Mouse (Mus musculus): Measurements from ENCODE around the gene Cct5. TPM values are rescaled to one million over a fixed set of nuclear protein-coding genes. Genes with fewer than 3 reads are reported as not detected.

Cct5 gene
- polyA plus RNA-seq (2015; fragmentation: Nextera tagmentation; extraction: Ambion mirVana) = 362 and 387 TPM in 2 replicates

- H3K9ac ChIP-seq = peak within 1 kb of the TSS; percentile 97
- peak within 1 kb of the TSS; percentile 89 for H3K27ac ChIP-seq (replicated peaks)
- H3K36me3 ChIP-seq = peaks cover 13% of the 10 kb centered on the region
- H3K4me2 ChIP-seq = peak within 1 kb of the TSS; percentile 98
- H3K4me1 ChIP-seq = peaks cover 42% of the 10 kb centered on the region
- ATAC-seq (ENCODE audit: extremely low read depth, insufficient number of reproducible peaks, low FRiP score, low TSS enrichment) = peak; percentile 82
- H3K4me3 ChIP-seq = peak within 1 kb of the TSS; percentile 97
- no peaks in the 10 kb centered on the region for H3K9me3 ChIP-seq
- no peaks in the 10 kb centered on the region for H3K27me3 ChIP-seq (replicated peaks)
- under 1% methylated on average over 63 of the region's 63 CpGs for whole genome bisulfite sequencing
Observed at GRCm38 (mm10) chr15:31601646-31602374, at the start of gene Cct5, which contains the start of gene Fam173b. Gene Cct5, minus strand, starts transcription at chr15:31601804. Gene Fam173b, plus strand, starts transcription at chr15:31601852.

DNA sequence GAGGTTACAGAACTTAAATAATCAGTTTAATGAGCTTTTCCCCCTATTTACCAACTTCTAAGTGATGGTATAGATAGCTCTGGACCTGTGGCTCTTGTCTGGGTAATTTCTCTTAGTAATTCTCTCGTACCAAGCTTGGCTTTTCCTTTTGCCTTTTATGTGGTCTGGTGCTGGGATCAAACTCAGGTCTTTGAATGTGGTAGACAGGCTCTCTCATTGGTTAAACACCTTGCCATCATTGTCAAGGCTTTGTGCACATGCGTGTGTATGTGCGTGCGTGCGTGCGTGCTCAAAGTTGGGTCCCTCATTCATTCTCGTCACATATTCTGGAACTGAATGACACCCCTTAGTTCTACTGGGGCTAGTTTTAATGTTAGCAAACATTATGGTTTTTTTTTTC, 49.2 kb upstream of the Cct5 start:
- ATAC-seq (ENCODE audit: extremely low read depth, insufficient number of reproducible peaks, low FRiP score, low TSS enrichment) = no peak
- no peaks in the 10 kb centered on the region for H3K36me3 ChIP-seq
- WGBS = 88% methylated on average over 7 of the region's 7 CpGs
- no peak overlapping the region for H3K4me3 ChIP-seq
- H3K9ac ChIP-seq = no peak overlapping the region
- H3K4me2 ChIP-seq = no peak overlapping the region
- no peaks in the 10 kb centered on the region for H3K9me3 ChIP-seq
- H3K27ac ChIP-seq (replicated peaks) = no peak overlapping the region
- H3K4me1 ChIP-seq = no peaks in the 10 kb centered on the region
- H3K27me3 ChIP-seq (replicated peaks) = no peaks in the 10 kb centered on the region

DNA sequence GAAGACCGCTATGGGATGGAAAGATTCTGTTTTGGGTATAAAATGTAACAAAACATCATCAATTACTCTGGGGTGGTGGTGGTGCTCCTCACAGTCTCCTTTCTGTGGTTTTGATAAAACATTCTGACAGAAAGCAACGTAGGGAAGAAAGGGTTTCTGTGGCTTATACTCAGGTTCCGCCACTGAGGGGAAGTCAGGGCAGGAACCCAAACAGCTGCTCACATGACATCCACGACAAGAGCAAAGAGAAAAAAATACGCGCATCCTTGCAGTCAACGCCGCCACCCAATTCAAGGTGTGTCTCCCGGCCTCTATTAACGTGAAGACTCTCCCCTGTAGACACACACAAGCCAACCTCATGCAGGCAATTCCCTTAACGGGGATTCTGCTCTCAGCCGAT, 48.1 kb upstream of the Cct5 start:
- WGBS = 86% methylated on average over 12 of the region's 12 CpGs

GRCm38 (mm10) chr15:31647851-31648569, 46.4 kb upstream of the Cct5 start:
- Histone ChIP-seq H3K4me1 (0 out of 2 replicates have a peak, but pooled peaks cover 4% of the 10 kb centered on the region), H3K27ac (replicated peaks) (no peak overlapping the region), H3K9me3 (no peaks in the 10 kb centered on the region), H3K9ac (no peak overlapping the region), H3K4me3 (no peak overlapping the region), H3K36me3 (no peaks in the 10 kb centered on the region), H3K4me2 (no peak overlapping the region), H3K27me3 (replicated peaks) (no peaks in the 10 kb centered on the region)
- ATAC-seq (ENCODE audit: extremely low read depth, insufficient number of reproducible peaks, low FRiP score, low TSS enrichment) = no peak
- WGBS = 67% methylated on average over 8 of the region's 8 CpGs

More for the DNA sequence above, 48.1 kb upstream of the Cct5 start:
- Histone ChIP-seq H3K36me3 (no peaks in the 10 kb centered on the region), H3K27me3 (replicated peaks) (no peaks in the 10 kb centered on the region), H3K4me2 (no peak overlapping the region), H3K4me1 (0 out of 2 replicates have a peak, but pooled peaks cover 1% of the 10 kb centered on the region), H3K9me3 (no peaks in the 10 kb centered on the region), H3K9ac (no peak overlapping the region), H3K27ac (replicated peaks) (no peak overlapping the region), H3K4me3 (no peak overlapping the region)
- ATAC-seq (ENCODE audit: extremely low read depth, insufficient number of reproducible peaks, low FRiP score, low TSS enrichment) = no peak

GRCm38 (mm10) chr15:31647225-31647624, 45.6 kb upstream of the Cct5 start:
- WGBS = 71% methylated on average over 6 of the region's 6 CpGs
- H3K4me3 ChIP-seq = no peak overlapping the region
- H3K27ac ChIP-seq (replicated peaks) = no peak overlapping the region
- no peak overlapping the region for H3K4me2 ChIP-seq
- no peaks in the 10 kb centered on the region for H3K36me3 ChIP-seq
- no peaks in the 10 kb centered on the region for H3K9me3 ChIP-seq
- ATAC-seq (ENCODE audit: extremely low read depth, insufficient number of reproducible peaks, low FRiP score, low TSS enrichment) = no peak
- H3K4me1 ChIP-seq = 0 out of 2 replicates have a peak, but pooled peaks cover 4% of the 10 kb centered on the region
- H3K27me3 ChIP-seq (replicated peaks) = no peaks in the 10 kb centered on the region
- no peak overlapping the region for H3K9ac ChIP-seq

DNA sequence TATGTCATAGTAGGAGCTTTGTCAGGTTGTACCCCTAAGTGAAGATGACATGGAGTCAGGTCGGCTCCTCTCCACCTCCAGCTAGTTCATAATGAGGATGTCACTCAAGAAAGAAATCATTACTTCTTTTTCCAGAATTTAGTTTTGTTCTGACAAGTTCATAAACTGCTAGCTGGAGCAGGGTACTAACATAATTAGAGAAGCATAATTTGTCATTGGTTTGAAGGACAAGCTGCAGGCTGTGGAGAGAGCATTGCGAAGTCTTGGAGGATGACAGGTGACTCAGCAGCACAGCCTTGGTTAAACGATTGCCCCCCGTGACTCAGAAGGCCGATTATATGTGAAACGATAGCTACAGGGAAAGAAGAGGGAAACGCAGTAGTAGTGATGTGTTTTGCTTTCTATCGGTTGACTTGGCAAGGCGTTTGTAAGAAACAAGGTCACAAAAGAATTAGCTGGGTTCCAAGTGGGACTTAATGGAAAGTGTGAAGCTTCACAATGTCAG, 34.5 kb upstream of the Cct5 start:
- H3K4me2 ChIP-seq = no peak overlapping the region
- 75% methylated on average over 9 of the region's 9 CpGs for WGBS
- H3K27ac ChIP-seq (replicated peaks) = no peak overlapping the region
- no peaks in the 10 kb centered on the region for H3K36me3 ChIP-seq
- H3K9me3 ChIP-seq = peaks cover 5% of the 10 kb centered on the region; the same call in 1 of the 2 replicates
- H3K9ac ChIP-seq = no peak overlapping the region
- peaks cover 4% of the 10 kb centered on the region; the same call in 1 of the 2 replicates for H3K4me1 ChIP-seq
- no peaks in the 10 kb centered on the region for H3K27me3 ChIP-seq (replicated peaks)
- H3K4me3 ChIP-seq = no peak overlapping the region
- no peak for ATAC-seq (ENCODE audit: extremely low read depth, insufficient number of reproducible peaks, low FRiP score, low TSS enrichment)

DNA sequence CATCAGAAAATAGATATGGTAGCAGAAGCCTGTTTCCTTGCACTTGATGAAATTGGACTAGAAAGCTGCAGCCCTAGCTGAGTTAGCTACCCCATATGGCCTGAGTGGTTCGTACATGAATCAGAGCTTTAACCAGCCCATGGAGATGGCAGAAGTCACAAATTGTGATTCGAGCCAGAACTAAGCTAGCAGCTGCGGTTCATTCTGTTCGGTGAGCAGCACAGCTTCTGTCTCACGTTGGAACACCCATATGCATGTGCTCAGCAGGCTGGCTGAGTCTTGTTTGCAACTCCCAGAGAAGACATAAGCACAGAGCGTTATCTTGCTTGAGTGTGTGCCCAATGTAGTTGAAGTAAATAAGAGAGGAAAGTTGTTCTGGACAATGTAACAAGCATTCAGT, 33.0 kb upstream of the Cct5 start:
- H3K4me1 ChIP-seq = peaks cover 4% of the 10 kb centered on the region; the same call in 1 of the 2 replicates
- no peak for ATAC-seq (ENCODE audit: extremely low read depth, insufficient number of reproducible peaks, low FRiP score, low TSS enrichment)
- 75% methylated on average over 6 of the region's 6 CpGs for WGBS
- H3K9me3 ChIP-seq = peaks cover 5% of the 10 kb centered on the region; the same call in 1 of the 2 replicates
- H3K36me3 ChIP-seq = no peaks in the 10 kb centered on the region
- no peaks in the 10 kb centered on the region for H3K27me3 ChIP-seq (replicated peaks)
- H3K27ac ChIP-seq (replicated peaks) = no peak overlapping the region
- no peak overlapping the region for H3K9ac ChIP-seq
- H3K4me3 ChIP-seq = no peak overlapping the region
- H3K4me2 ChIP-seq = no peak overlapping the region

GRCm38 (mm10) chr15:31632478-31632877, 30.9 kb upstream of the Cct5 start:
- Histone ChIP-seq H3K9me3 (peaks cover 5% of the 10 kb centered on the region; the same call in 1 of the 2 replicates), H3K9ac (no peak overlapping the region), H3K27ac (replicated peaks) (no peak overlapping the region), H3K36me3 (no peaks in the 10 kb centered on the region), H3K27me3 (replicated peaks) (no peaks in the 10 kb centered on the region), H3K4me3 (no peak overlapping the region), H3K4me2 (no peak overlapping the region), H3K4me1 (peaks cover 12% of the 10 kb centered on the region; the same call in 1 of the 2 replicates)
- WGBS = 68% methylated on average over 4 of the region's 4 CpGs
- no peak for ATAC-seq (ENCODE audit: extremely low read depth, insufficient number of reproducible peaks, low FRiP score, low TSS enrichment)

GRCm38 (mm10) chr15:31631396-31631858, 29.8 kb upstream of the Cct5 start:
- Histone ChIP-seq H3K36me3 (no peaks in the 10 kb centered on the region), H3K9me3 (peaks cover 5% of the 10 kb centered on the region; the same call in 1 of the 2 replicates), H3K4me1 (peaks cover 15% of the 10 kb centered on the region), H3K9ac (no peak overlapping the region), H3K4me3 (no peak overlapping the region), H3K27ac (replicated peaks) (no peak overlapping the region), H3K27me3 (replicated peaks) (no peaks in the 10 kb centered on the region), H3K4me2 (no peak overlapping the region)
- ATAC-seq (ENCODE audit: extremely low read depth, insufficient number of reproducible peaks, low FRiP score, low TSS enrichment) = no peak
- 80% methylated on average over 12 of the region's 12 CpGs for WGBS

DNA sequence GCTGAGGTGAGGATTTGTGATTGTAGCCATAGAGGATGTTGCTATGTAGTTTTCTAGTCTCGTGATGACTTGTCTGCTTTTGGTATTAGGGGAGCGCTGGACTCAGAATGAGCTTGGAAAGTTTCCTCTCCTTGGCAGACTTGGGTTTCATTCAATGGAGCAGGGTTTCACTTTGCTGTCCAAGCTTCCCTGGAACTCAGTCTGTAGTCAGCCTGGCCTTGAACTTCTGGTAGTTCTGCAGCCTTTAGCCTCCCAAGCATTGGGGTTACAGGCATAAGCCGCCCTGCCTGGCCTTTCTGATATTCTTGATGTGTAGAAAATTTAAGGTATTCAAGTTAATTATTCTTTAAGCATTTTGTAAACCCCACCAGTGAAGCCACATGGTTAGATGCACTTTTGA, 28.0 kb upstream of the Cct5 start:
- Histone ChIP-seq H3K9ac (no peak overlapping the region), H3K27ac (replicated peaks) (no peak overlapping the region), H3K36me3 (no peaks in the 10 kb centered on the region), H3K4me1 (peaks cover 15% of the 10 kb centered on the region), H3K4me3 (no peak overlapping the region), H3K27me3 (replicated peaks) (no peaks in the 10 kb centered on the region), H3K4me2 (no peak overlapping the region), H3K9me3 (peaks cover 5% of the 10 kb centered on the region; the same call in 1 of the 2 replicates)
- no peak for ATAC-seq (ENCODE audit: extremely low read depth, insufficient number of reproducible peaks, low FRiP score, low TSS enrichment)
- 81% methylated on average over 3 of the region's 3 CpGs for WGBS

- Histone ChIP-seq H3K4me2 (no peak overlapping the region), H3K4me1 (peaks cover 15% of the 10 kb centered on the region), H3K36me3 (peaks cover 8% of the 10 kb centered on the region), H3K27ac (replicated peaks) (no peak overlapping the region), H3K4me3 (no peak overlapping the region), H3K9ac (no peak overlapping the region), H3K27me3 (replicated peaks) (no peaks in the 10 kb centered on the region), H3K9me3 (no peaks in the 10 kb centered on the region)
- ATAC-seq (ENCODE audit: extremely low read depth, insufficient number of reproducible peaks, low FRiP score, low TSS enrichment) = no peak
- WGBS = 73% methylated on average over 10 of the region's 10 CpGs
Observed at GRCm38 (mm10) chr15:31628180-31628579, 26.6 kb upstream of the Cct5 start.

Data from heart, embryonic 13.5 days (tissue).